Mouse (Mus musculus) heart, embryonic 13.5 days (tissue): Measurements from ENCODE around the gene Fam241b. TPM values are rescaled to one million over a fixed set of nuclear protein-coding genes. Genes with fewer than 3 reads are reported as not detected.
"Not testable (repeated sequence)": the region's sequence is repeated elsewhere in the genome, so short reads cannot be mapped to it uniquely, and the experiment has no call there.

Experiments
- ATAC-seq: fragments of 200-750 bp; cut with Nextera tagmentation; 2 replicates; pipeline ENCODE4 v1.8.0; 2017; ENCODE audit warnings: moderate TSS enrichment; ENCODE audit not compliant: insufficient number of reproducible peaks, low FRiP score, low TSS enrichment; ENCODE audit errors: extremely low read depth
- H3K27ac ChIP-seq: fragments of 300-500 bp; sonication (generic); replicated peaks from 2 replicates; pipeline ENCODE4 v1.5.1; 2015; ENCODE audit warnings: moderate library complexity, mild to moderate bottlenecking, inconsistent platforms
- H3K27me3 ChIP-seq: fragments of 300-500 bp; sonication (generic); replicated peaks from 2 replicates; pipeline ENCODE4 v1.6.1; 2015; ENCODE audit warnings: mild to moderate bottlenecking, inconsistent platforms
- H3K36me3 ChIP-seq: fragments of 300-500 bp; sonication (generic); 2 replicates; pipeline ENCODE4 v1.6.1; 2015; ENCODE audit warnings: mild to moderate bottlenecking, inconsistent platforms
- H3K4me1 ChIP-seq: fragments of 300-500 bp; sonication (generic); 2 replicates; pipeline ENCODE4 v1.6.1; 2015; ENCODE audit warnings: inconsistent platforms
- H3K4me2 ChIP-seq: fragments of 300-500 bp; sonication (generic); 2 replicates; pipeline ENCODE4 v1.6.1; 2015; ENCODE audit warnings: inconsistent platforms, mild to moderate bottlenecking, moderate library complexity
- H3K4me3 ChIP-seq: fragments of 300-500 bp; sonication (generic); 2 replicates; pipeline ENCODE4 v1.5.1; 2015; ENCODE audit warnings: moderate library complexity, mild to moderate bottlenecking, inconsistent platforms
- H3K9ac ChIP-seq: fragments of 300-500 bp; sonication (generic); 2 replicates; pipeline ENCODE4 v1.6.1; 2015; ENCODE audit warnings: inconsistent platforms, mild to moderate bottlenecking, moderate library complexity
- H3K9me3 ChIP-seq: fragments of 300-500 bp; sonication (generic); 2 replicates; pipeline ENCODE4 v1.6.1; 2016; ENCODE audit warnings: inconsistent platforms
- WGBS: fragments of 180-500 bp; shearing (Covaris S2); methylation state at CpG from one replicate; pipeline ENCODE4 v1.1.7; 2015; ENCODE audit warnings: mixed read lengths; 5-methylcytosine and 5-hydroxymethylcytosine counted together
- polyA plus RNA-seq: library from polyadenylated mRNA; unstranded; fragments of >200 nt; fragmentation: Nextera tagmentation; extraction: Ambion mirVana; gene quantifications from 2 replicates; pipeline ENCODE4 v1.2.1, GENCODE M21; 2015

Fam241b gene
- polyA plus RNA-seq, 1 experiment from 2014 or later: 4.0 TPM

GRCm38 (mm10) chr10:62099749-62100403, 43.8 kb downstream of the Fam241b start:
- Histone ChIP-seq H3K4me1 (0 out of 2 replicates have a peak, but pooled peaks cover 6% of the 10 kb centered on the region), H3K9me3 (no peaks in the 10 kb centered on the region), H3K27me3 (peaks cover 61% of the 10 kb centered on the region), H3K4me3 (no peak overlapping the region), H3K27ac (no peak overlapping the region), H3K4me2 (no peak overlapping the region), H3K9ac (no peak overlapping the region), H3K36me3 (no peaks in the 10 kb centered on the region)
- 52% methylated on average over 10 of the region's 10 CpGs for WGBS
- no peak for ATAC-seq

- no peak for ATAC-seq
- WGBS: 76% methylated on average over 6 of the region's 6 CpGs
- Histone ChIP-seq H3K4me3 (no peak overlapping the region), H3K36me3 (no peaks in the 10 kb centered on the region), H3K4me2 (no peak overlapping the region), H3K27me3 (peaks cover 11% of the 10 kb centered on the region), H3K27ac (no peak overlapping the region), H3K9ac (no peak overlapping the region), H3K4me1 (0 out of 2 replicates have a peak, but pooled peaks cover 3% of the 10 kb centered on the region), H3K9me3 (no peaks in the 10 kb centered on the region)
Observed at GRCm38 (mm10) chr10:62094401-62094800, 49.3 kb downstream of the Fam241b start.

GRCm38 (mm10) chr10:62093903-62094302, 49.8 kb downstream of the Fam241b start:
- Histone ChIP-seq H3K36me3 (no peaks in the 10 kb centered on the region), H3K27ac (no peak overlapping the region), H3K4me1 (0 out of 2 replicates have a peak, but pooled peaks cover 3% of the 10 kb centered on the region), H3K9me3 (no peaks in the 10 kb centered on the region), H3K4me3 (no peak overlapping the region), H3K9ac (no peak overlapping the region), H3K27me3 (peaks cover 6% of the 10 kb centered on the region), H3K4me2 (no peak overlapping the region)
- ATAC-seq: no peak
- WGBS: 62% methylated on average over 7 of the region's 7 CpGs

- no peaks in the 10 kb centered on the region for H3K27me3 ChIP-seq
- no peak overlapping the region for H3K4me3 ChIP-seq
- ATAC-seq: no peak
- H3K4me1 ChIP-seq: no peaks in the 10 kb centered on the region
- H3K4me2 ChIP-seq: no peak overlapping the region
- H3K27ac ChIP-seq: no peak overlapping the region
- no peaks in the 10 kb centered on the region for H3K36me3 ChIP-seq
- H3K9me3 ChIP-seq: no peaks in the 10 kb centered on the region
- no peak overlapping the region for H3K9ac ChIP-seq
Observed at GRCm38 (mm10) chr10:62089486-62089885, 54.2 kb downstream of the Fam241b start.

- WGBS: 60% methylated on average over 7 of the region's 7 CpGs
- H3K4me2 ChIP-seq: no peak overlapping the region
- H3K27me3 ChIP-seq: no peaks in the 10 kb centered on the region
- no peak overlapping the region for H3K4me3 ChIP-seq
- H3K9ac ChIP-seq: no peak overlapping the region
- H3K9me3 ChIP-seq: no peaks in the 10 kb centered on the region
- H3K36me3 ChIP-seq: no peaks in the 10 kb centered on the region
- H3K27ac ChIP-seq: no peak overlapping the region
- H3K4me1 ChIP-seq: no peaks in the 10 kb centered on the region
- no peak for ATAC-seq
Observed at GRCm38 (mm10) chr10:62089071-62089470, 54.6 kb downstream of the Fam241b start.

- ATAC-seq: no peak
- H3K4me1 ChIP-seq: no peaks in the 10 kb centered on the region
- 71% methylated on average over 5 of the region's 5 CpGs for WGBS
- H3K36me3 ChIP-seq: no peaks in the 10 kb centered on the region
- H3K9me3 ChIP-seq: no peaks in the 10 kb centered on the region
- H3K9ac ChIP-seq: no peak overlapping the region
- no peak overlapping the region for H3K4me2 ChIP-seq
- no peak overlapping the region for H3K27ac ChIP-seq
- H3K4me3 ChIP-seq: no peak overlapping the region
- H3K27me3 ChIP-seq: no peaks in the 10 kb centered on the region
Observed at GRCm38 (mm10) chr10:62088411-62088810, 55.3 kb downstream of the Fam241b start.

- Histone ChIP-seq H3K27ac (no peak overlapping the region), H3K9me3 (no peaks in the 10 kb centered on the region), H3K4me2 (no peak overlapping the region), H3K36me3 (no peaks in the 10 kb centered on the region), H3K4me3 (no peak overlapping the region), H3K27me3 (no peaks in the 10 kb centered on the region), H3K4me1 (no peaks in the 10 kb centered on the region), H3K9ac (no peak overlapping the region)
- ATAC-seq: no peak
- 84% methylated on average over 5 of the region's 5 CpGs for WGBS
Observed at GRCm38 (mm10) chr10:62086826-62087225, 56.9 kb downstream of the Fam241b start.

GRCm38 (mm10) chr10:62086044-62086443, 57.7 kb downstream of the Fam241b start:
- no peak for ATAC-seq
- Histone ChIP-seq H3K9ac (no peak overlapping the region), H3K4me2 (no peak overlapping the region), H3K4me3 (no peak overlapping the region), H3K27ac (no peak overlapping the region), H3K27me3 (no peaks in the 10 kb centered on the region), H3K4me1 (no peaks in the 10 kb centered on the region), H3K9me3 (no peaks in the 10 kb centered on the region), H3K36me3 (no peaks in the 10 kb centered on the region)
- 49% methylated on average over 2 of the region's 2 CpGs for WGBS

- no peak overlapping the region for H3K27ac ChIP-seq
Observed at GRCm38 (mm10) chr10:62076248-62077134, 67.2 kb downstream of the Fam241b start.

GRCm38 (mm10) chr10:62071346-62071745, 72.4 kb downstream of the Fam241b start:
- WGBS: 69% methylated on average over 14 of the region's 14 CpGs
- H3K27me3 ChIP-seq: peaks cover 11% of the 10 kb centered on the region

More at GRCm38 (mm10) chr10:62076248-62077134, 67.2 kb downstream of the Fam241b start:
- peaks cover 7% of the 10 kb centered on the region; the same call in 1 of the 2 replicates for H3K27me3 ChIP-seq
- no peaks in the 10 kb centered on the region for H3K4me1 ChIP-seq
- H3K9ac ChIP-seq: no peak overlapping the region
- no peak overlapping the region for H3K4me2 ChIP-seq
- 65% methylated on average over 11 of the region's 11 CpGs for WGBS
- ATAC-seq: no peak
- no peaks in the 10 kb centered on the region for H3K36me3 ChIP-seq
- no peak overlapping the region for H3K4me3 ChIP-seq
- H3K9me3 ChIP-seq: peaks cover 9% of the 10 kb centered on the region; the same call in 1 of the 2 replicates

GRCm38 (mm10) chr10:62070636-62071035, 73.1 kb downstream of the Fam241b start:
- H3K27me3 ChIP-seq: peaks cover 11% of the 10 kb centered on the region
- no peak for ATAC-seq
- no peaks in the 10 kb centered on the region for H3K36me3 ChIP-seq
- 76% methylated on average over 8 of the region's 8 CpGs for WGBS
- H3K9me3 ChIP-seq: peaks cover 4% of the 10 kb centered on the region; the same call in 1 of the 2 replicates
- H3K27ac ChIP-seq: no peak overlapping the region
- H3K4me3 ChIP-seq: no peak overlapping the region
- no peak overlapping the region for H3K4me2 ChIP-seq
- H3K9ac ChIP-seq: no peak overlapping the region
- H3K4me1 ChIP-seq: no peaks in the 10 kb centered on the region

More at GRCm38 (mm10) chr10:62071346-62071745, 72.4 kb downstream of the Fam241b start:
- not testable (repeated sequence) for H3K4me1 ChIP-seq, ATAC-seq, H3K4me2 ChIP-seq, H3K27ac ChIP-seq, H3K36me3 ChIP-seq, H3K9ac ChIP-seq, H3K9me3 ChIP-seq, H3K4me3 ChIP-seq
